Mouse (Mus musculus) embryonic facial prominence, embryonic 12.5 days (tissue): Measurements from ENCODE around the gene Ifitm2. TPM values are rescaled to one million over a fixed set of nuclear protein-coding genes. Genes with fewer than 3 reads are reported as not detected.

ENCODE experiments used
- ATAC-seq: fragments of 200-750 bp; cut with Nextera tagmentation; 2 replicates; pipeline ENCODE4 v1.8.0; 2017; ENCODE audit not compliant: insufficient number of reproducible peaks, insufficient read depth, low FRiP score, low TSS enrichment
- H3K27ac ChIP-seq: fragments of 300-500 bp; sonication (generic); 2 replicates; pipeline ENCODE4 v1.5.1; 2016; ENCODE audit warnings: mild to moderate bottlenecking
- H3K27me3 ChIP-seq: fragments of 300-500 bp; sonication (generic); 2 replicates; pipeline ENCODE4 v1.6.1; 2016; ENCODE audit warnings: mild to moderate bottlenecking, moderate library complexity
- H3K36me3 ChIP-seq: fragments of 300-500 bp; sonication (generic); 2 replicates; pipeline ENCODE4 v1.6.1; 2016; ENCODE audit warnings: mild to moderate bottlenecking
- H3K4me1 ChIP-seq: fragments of 300-500 bp; sonication (generic); 2 replicates; pipeline ENCODE4 v1.6.1; 2016
- H3K4me2 ChIP-seq: fragments of 300-500 bp; sonication (generic); replicated peaks from 2 replicates; pipeline ENCODE4 v1.6.1; 2016; ENCODE audit warnings: mild to moderate bottlenecking, moderate library complexity
- H3K4me3 ChIP-seq: fragments of 300-500 bp; sonication (generic); 2 replicates; pipeline ENCODE4 v1.5.1; 2016; ENCODE audit warnings: mild to moderate bottlenecking
- H3K9ac ChIP-seq: fragments of 300-500 bp; sonication (generic); 2 replicates; pipeline ENCODE4 v1.6.1; 2016; ENCODE audit warnings: mild to moderate bottlenecking, moderate library complexity
- H3K9me3 ChIP-seq: fragments of 300-500 bp; sonication (generic); 2 replicates; pipeline ENCODE4 v1.6.1; 2016; ENCODE audit warnings: mild to moderate bottlenecking, moderate library complexity
- WGBS: fragments of 180-500 bp; shearing (Covaris S2); methylation state at CpG from one replicate; pipeline ENCODE4 v1.1.7; 2016; 5-methylcytosine and 5-hydroxymethylcytosine counted together
- polyA plus RNA-seq: library from polyadenylated mRNA; unstranded; fragments of >200 nt; fragmentation: Nextera tagmentation; extraction: Ambion mirVana; gene quantifications from 2 replicates; pipeline ENCODE4 v1.2.1, GENCODE M21; 2016

Gene Ifitm2
- polyA plus RNA-seq, 1 experiment from 2014 or later = 864 TPM

DNA sequence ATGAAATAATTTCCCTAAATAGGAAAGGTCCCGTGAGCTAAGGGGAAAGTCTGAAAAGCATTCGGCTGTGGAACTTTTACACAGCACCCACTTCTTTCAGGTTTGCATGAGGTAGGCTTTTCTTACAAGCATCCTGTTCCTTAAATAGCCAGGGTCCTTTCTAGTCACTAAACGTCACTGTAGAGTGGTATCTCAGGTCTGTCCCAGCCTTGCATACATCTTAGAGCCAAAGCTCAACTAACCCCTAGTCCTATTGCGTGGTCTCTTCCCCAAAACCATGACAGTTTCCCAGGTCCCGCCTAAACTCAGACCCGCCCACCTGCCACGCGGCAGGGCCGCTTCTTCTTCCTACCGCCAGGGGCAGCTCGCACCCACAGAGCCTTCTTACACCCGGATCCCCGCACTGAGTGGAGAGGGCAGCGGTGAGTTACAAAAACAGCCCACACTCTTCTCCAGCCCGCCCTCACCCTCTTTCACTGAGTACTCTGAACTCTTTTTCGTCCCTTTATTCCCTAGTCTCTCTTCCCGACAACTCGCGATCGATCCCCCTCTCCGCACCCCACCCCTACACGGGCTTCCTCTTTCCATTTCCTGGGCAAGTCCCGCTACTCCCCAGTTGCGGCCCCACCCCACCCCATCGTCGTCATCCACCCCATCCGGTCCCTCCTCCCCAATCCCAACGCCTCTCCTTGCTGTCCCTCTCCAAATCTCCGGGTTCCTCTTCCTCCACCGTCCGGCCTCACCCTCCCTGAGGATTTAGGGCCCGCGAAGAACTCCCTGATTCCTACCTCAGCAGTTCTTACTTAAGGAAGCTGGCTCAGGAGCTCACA lies 14.3 kb downstream of the Ifitm2 start, which contains the start of gene Pgghg:
Gene Pgghg (plus strand): TSS at position 170 of the 830 bp plus-strand sequence.
- Histone ChIP-seq H3K27me3 (no peaks in the 10 kb centered on the region), H3K27ac (peak within 1 kb of the TSS; percentile 82), H3K4me2 (peak within 1 kb of the TSS; percentile 65), H3K9me3 (no peaks in the 10 kb centered on the region), H3K4me3 (peak within 1 kb of the TSS; percentile 49), H3K9ac (peak within 1 kb of the TSS; percentile 57), H3K36me3 (peaks cover 15% of the 10 kb centered on the region), H3K4me1 (peaks cover 23% of the 10 kb centered on the region)
- peak; percentile 80 for ATAC-seq
- WGBS = 3% methylated on average over 33 of the region's 33 CpGs

DNA sequence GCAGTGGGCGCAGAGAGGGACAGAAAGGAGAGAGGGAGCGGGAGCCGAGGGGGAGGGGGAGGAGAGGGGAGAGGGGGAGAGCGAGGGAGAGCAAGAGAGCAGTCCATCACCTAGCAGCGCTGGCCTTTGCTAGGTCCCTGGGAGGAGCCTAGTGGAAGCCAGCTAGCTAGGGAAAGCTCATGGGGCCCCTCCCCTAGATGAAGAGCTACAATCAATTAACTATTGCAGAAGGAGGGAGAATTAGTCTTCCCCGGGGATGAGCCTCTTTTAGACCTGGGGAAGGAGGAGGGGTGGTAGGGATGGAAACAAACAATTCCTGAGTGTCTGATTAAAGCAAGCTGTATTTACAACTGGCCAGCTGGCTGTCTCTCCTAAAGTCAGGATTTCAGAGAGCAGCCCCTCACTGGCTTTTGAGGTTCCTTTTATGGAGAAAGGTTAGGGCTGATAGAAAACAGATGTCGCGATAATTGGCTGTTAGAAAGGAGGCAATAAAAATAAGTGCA lies 16.1 kb downstream of the Ifitm2 start:
- ATAC-seq = peak; percentile 55; the same call in 1 of the 2 replicates
- H3K9me3 ChIP-seq = no peaks in the 10 kb centered on the region
- no peak overlapping the region for H3K4me3 ChIP-seq
- no peaks in the 10 kb centered on the region for H3K27me3 ChIP-seq
- H3K9ac ChIP-seq = no peak overlapping the region; the same call in 1 of the 2 replicates
- peaks cover 23% of the 10 kb centered on the region for H3K4me1 ChIP-seq
- H3K36me3 ChIP-seq = peaks cover under 1% of the 10 kb centered on the region; the same call in 1 of the 2 replicates
- peak overlapping the region; percentile 64 for H3K27ac ChIP-seq
- H3K4me2 ChIP-seq = peak overlapping the region; percentile 29
- WGBS = 5% methylated on average over 7 of the region's 8 CpGs

DNA sequence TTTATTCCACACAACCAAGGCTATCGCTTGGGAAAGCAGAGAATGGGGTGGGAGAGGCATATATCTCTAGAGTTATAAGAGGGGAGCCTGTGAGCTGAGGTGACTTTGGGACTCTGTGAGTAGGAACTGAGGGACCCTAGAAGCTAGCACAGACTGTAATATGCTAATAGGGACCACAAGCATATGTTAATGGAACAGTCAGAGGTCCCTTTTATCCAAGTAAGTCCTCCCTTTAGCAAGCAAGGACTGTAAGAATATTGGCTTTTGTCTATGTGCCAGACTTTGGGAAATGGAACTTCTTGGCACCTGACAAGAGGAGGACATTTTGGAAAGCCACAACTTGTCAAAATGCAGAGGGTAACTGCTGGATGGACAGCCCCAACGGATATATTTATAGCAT lies 16.9 kb downstream of the Ifitm2 start:
- Histone ChIP-seq H3K27me3 (no peaks in the 10 kb centered on the region), H3K4me1 (peaks cover 23% of the 10 kb centered on the region), H3K9ac (no peak overlapping the region), H3K4me3 (no peak overlapping the region), H3K27ac (no peak overlapping the region), H3K36me3 (no peaks in the 10 kb centered on the region), H3K9me3 (no peaks in the 10 kb centered on the region), H3K4me2 (no peak overlapping the region)
- 26% methylated on average over 2 of the region's 2 CpGs for WGBS
- ATAC-seq = no peak

- Histone ChIP-seq H3K9ac (no peak overlapping the region), H3K36me3 (no peaks in the 10 kb centered on the region), H3K4me1 (peaks cover 23% of the 10 kb centered on the region), H3K4me2 (no peak overlapping the region), H3K9me3 (no peaks in the 10 kb centered on the region), H3K4me3 (no peak overlapping the region), H3K27ac (no peak overlapping the region), H3K27me3 (no peaks in the 10 kb centered on the region)
- 49% methylated on average over 3 of the region's 3 CpGs for WGBS
- ATAC-seq = no peak
These were observed 17.4 kb downstream of the Ifitm2 start for GRCm38 (mm10) chr7:140938436-140938835.

GRCm38 (mm10) chr7:140927181-140927580 lies 28.6 kb downstream of the Ifitm2 start:
- Histone ChIP-seq H3K27ac (no peak overlapping the region), H3K4me1 (peaks cover 7% of the 10 kb centered on the region), H3K9me3 (no peaks in the 10 kb centered on the region), H3K4me2 (no peak overlapping the region), H3K9ac (no peak overlapping the region), H3K27me3 (peaks cover 36% of the 10 kb centered on the region), H3K4me3 (no peak overlapping the region), H3K36me3 (no peaks in the 10 kb centered on the region)
- no peak for ATAC-seq
- 82% methylated on average over 6 of the region's 6 CpGs for WGBS

DNA sequence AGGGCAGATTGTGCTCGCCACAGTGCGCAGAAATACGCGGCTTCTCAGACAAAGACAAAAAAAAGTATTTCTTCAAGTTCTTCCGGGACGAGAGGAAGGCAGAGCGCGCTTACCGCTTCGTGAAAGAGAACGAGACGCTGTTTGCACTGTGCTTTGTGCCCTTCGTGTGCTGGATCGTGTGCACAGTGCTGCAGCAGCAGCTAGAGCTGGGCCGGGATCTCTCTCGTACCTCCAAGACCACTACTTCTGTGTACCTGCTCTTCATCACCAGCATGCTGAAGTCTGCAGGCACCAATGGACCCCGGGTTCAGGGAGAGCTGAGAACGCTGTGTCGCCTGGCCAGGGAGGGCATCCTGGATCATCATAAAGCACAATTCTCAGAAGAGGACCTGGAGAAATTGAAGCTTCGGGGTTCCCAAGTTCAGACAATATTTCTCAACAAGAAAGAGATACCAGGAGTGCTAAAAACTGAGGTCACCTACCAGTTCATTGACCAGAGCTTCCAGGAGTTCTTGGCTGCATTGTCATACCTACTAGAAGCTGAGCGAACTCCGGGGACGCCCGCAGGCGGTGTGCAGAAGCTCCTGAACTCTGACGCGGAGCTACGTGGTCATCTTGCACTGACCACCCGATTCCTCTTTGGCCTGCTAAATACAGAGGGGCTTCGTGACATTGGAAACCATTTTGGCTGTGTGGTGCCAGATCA lies 32.6 kb downstream of the Ifitm2 start:
- Histone ChIP-seq H3K9ac (no peak overlapping the region; the same call in 1 of the 2 replicates), H3K27ac (no peak overlapping the region), H3K9me3 (no peaks in the 10 kb centered on the region), H3K36me3 (no peaks in the 10 kb centered on the region), H3K4me3 (peak overlapping the region; percentile 33), H3K4me2 (peak overlapping the region; percentile 61), H3K4me1 (peaks cover 8% of the 10 kb centered on the region), H3K27me3 (peaks cover 73% of the 10 kb centered on the region)
- ATAC-seq = no peak
- 20% methylated on average over 30 of the region's 30 CpGs for WGBS

DNA sequence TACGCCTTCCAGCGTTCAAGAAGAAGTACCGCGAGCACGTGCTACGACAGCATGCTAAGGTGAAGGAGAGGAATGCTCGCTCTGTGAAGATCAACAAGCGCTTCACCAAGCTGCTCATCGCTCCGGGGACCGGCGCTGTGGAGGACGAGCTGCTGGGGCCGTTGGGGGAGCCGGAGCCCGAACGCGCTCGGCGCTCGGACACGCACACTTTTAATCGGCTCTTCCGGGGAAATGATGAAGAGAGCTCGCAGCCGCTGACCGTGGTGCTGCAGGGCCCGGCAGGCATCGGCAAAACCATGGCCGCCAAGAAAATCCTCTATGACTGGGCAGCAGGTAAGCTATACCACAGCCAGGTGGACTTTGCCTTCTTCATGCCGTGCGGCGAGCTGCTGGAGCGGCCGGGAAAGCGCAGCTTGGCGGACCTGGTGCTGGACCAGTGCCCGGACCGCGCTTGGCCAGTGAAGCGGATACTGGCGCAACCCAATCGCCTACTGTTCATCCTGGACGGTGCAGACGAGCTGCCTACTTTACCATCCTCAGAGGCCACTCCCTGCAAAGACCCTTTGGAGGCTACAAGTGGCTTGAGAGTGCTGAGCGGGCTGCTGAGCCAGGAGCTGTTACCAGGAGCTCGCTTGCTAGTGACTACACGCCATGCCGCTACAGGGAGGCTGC lies 33.3 kb downstream of the Ifitm2 start:
- Histone ChIP-seq H3K4me1 (peaks cover 8% of the 10 kb centered on the region), H3K4me3 (peak overlapping the region; percentile 33), H3K4me2 (peak overlapping the region; percentile 61), H3K9me3 (no peaks in the 10 kb centered on the region), H3K27ac (no peak overlapping the region), H3K36me3 (no peaks in the 10 kb centered on the region), H3K9ac (peak overlapping the region; percentile 6; the same call in 1 of the 2 replicates), H3K27me3 (peaks cover 74% of the 10 kb centered on the region)
- ATAC-seq = peak; percentile 44; the same call in 1 of the 2 replicates
- under 1% methylated on average over 49 of the region's 49 CpGs for WGBS

DNA sequence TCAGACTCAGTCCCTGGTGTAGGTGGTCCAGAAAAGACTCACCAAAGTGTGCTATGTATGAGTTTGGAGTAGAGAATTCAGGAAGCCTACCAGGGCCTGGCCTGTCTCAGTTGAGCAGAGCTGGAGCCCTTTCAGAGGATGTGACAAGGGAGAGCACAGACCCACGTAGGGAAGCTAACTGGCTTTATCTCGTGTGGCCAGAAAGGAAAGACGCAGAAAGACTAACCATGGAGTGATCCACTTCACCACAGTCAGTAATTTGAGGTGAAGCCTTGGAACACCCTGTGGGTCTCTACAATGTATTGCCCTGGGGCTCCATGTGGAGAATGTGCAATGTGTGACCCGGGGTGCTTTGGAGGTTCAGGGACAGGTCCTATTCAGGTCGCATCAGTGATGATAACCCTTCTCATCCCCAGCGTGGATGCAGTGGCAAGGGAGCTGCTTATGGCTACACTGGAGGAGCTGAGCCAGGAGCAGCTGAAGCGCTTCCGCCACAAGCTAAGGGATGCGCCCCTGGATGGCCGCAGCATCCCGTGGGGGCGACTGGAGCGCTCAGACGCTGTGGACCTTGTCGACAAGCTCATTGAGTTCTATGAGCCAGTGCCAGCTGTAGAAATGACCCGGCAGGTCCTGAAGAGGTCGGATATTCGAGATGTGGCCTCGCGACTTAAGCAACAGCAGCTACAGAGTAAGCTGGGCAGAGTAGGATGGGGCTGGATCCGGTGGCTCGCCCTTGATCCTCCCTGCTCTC lies 34.4 kb downstream of the Ifitm2 start:
- Histone ChIP-seq H3K4me2 (0 out of 2 replicates have a peak overlapping the region, but pooled peaks have one; percentile 61), H3K9ac (no peak overlapping the region), H3K4me3 (no peak overlapping the region), H3K4me1 (peaks cover 8% of the 10 kb centered on the region), H3K9me3 (no peaks in the 10 kb centered on the region), H3K36me3 (no peaks in the 10 kb centered on the region), H3K27ac (no peak overlapping the region), H3K27me3 (peaks cover 71% of the 10 kb centered on the region)
- 26% methylated on average over 22 of the region's 22 CpGs for WGBS
- ATAC-seq = 0 out of 2 replicates have a peak, but pooled peaks have one; percentile 10

- H3K9ac ChIP-seq = no peak within 1 kb of the TSS
- no peaks in the 10 kb centered on the region for H3K36me3 ChIP-seq
- H3K4me2 ChIP-seq = no peak within 1 kb of the TSS
- peaks cover 8% of the 10 kb centered on the region for H3K4me1 ChIP-seq
- no peaks in the 10 kb centered on the region for H3K9me3 ChIP-seq
- WGBS = 69% methylated on average over 8 of the region's 8 CpGs
- H3K27ac ChIP-seq = no peak within 1 kb of the TSS
- no peak within 1 kb of the TSS for H3K4me3 ChIP-seq
- H3K27me3 ChIP-seq = peaks cover 70% of the 10 kb centered on the region
- no peak for ATAC-seq
These were observed 35.3 kb downstream of the Ifitm2 start, which contains the start of gene Nlrp6 for GRCm38 (mm10) chr7:140920418-140921029. TSS of gene Nlrp6 (plus strand) at chr7:140920902.

- Histone ChIP-seq H3K36me3 (no peaks in the 10 kb centered on the region), H3K27ac (no peak overlapping the region), H3K4me3 (no peak overlapping the region), H3K4me1 (peaks cover 8% of the 10 kb centered on the region), H3K9me3 (no peaks in the 10 kb centered on the region), H3K4me2 (no peak overlapping the region), H3K9ac (no peak overlapping the region), H3K27me3 (peaks cover 64% of the 10 kb centered on the region)
- no peak for ATAC-seq
- WGBS = 64% methylated on average over 4 of the region's 4 CpGs
These were observed 35.9 kb downstream of the Ifitm2 start for GRCm38 (mm10) chr7:140919911-140920310.
